Mouse (Mus musculus) MEL (cell line): ENCODE measurements at regions not wholly inside any gene's neighbourhood (a gene's known extent, or its start where the extent isn't known, plus 50 kb on each side); places are given as distances from the start of the nearest gene placed in this dataset.

ENCODE experiments used
- DNase-seq: peaks from one replicate; pipeline ENCODE4 v3.0.0; 2011; ENCODE audit warnings: low read depth, low spot score
- H3K27ac ChIP-seq: 2 replicates; pipeline ENCODE4 v1.5.1; 2012; ENCODE audit warnings: low read depth, mild to moderate bottlenecking, control low read depth, low read length, moderate library complexity; ENCODE audit not compliant: control insufficient read depth
- H3K27me3 ChIP-seq, 2 experiments: fragments of 150-350 bp in 1 of 2; sonication (generic) in 1 of 2; 2 replicates each; pipeline ENCODE4 v1.6.1; 2012; ENCODE audit warnings: low read length in 2 of 2, mild to moderate bottlenecking in 2 of 2, improper control_type of control experiment in 1 of 2, moderate library complexity in 1 of 2; ENCODE audit not compliant: insufficient read depth in 2 of 2, control insufficient read depth in 1 of 2
- H3K36me3 ChIP-seq, 2 experiments: 2 replicates each; pipeline ENCODE4 v1.6.1; 2012 to 2014; ENCODE audit warnings: low read length in 2 of 2, improper control_type of control experiment in 1 of 2, inconsistent platforms in 1 of 2, mild to moderate bottlenecking in 1 of 2; ENCODE audit not compliant: insufficient read depth in 2 of 2, control insufficient read depth in 1 of 2
- H3K4me1 ChIP-seq, 2 experiments: fragments of 150-350 bp in 1 of 2; sonication (generic) in 1 of 2; 2 replicates each; pipeline ENCODE4 v1.6.1; 2012; ENCODE audit warnings: low read length in 2 of 2, improper control_type of control experiment in 1 of 2, mild to moderate bottlenecking in 1 of 2; ENCODE audit not compliant: insufficient read depth in 2 of 2, control insufficient read depth in 1 of 2
- H3K4me3 ChIP-seq, 2 experiments: fragments of 150-350 bp in 1 of 2; sonication (generic) in 1 of 2; 2 replicates each; pipeline ENCODE4 v1.5.1; 2012; ENCODE audit warnings: low read depth in 2 of 2, low read length in 2 of 2, mild to moderate bottlenecking in 2 of 2, moderate library complexity in 2 of 2, control low read depth in 1 of 2, improper control_type of control experiment in 1 of 2; ENCODE audit not compliant: control insufficient read depth in 1 of 2, insufficient read depth in 1 of 2
- H3K79me2 ChIP-seq: 2 replicates; pipeline ENCODE4 v1.6.1; 2012; ENCODE audit warnings: mild to moderate bottlenecking, low read length, moderate library complexity; ENCODE audit not compliant: control insufficient read depth, poor library complexity, insufficient read depth
- H3K9ac ChIP-seq: 2 replicates; pipeline ENCODE4 v1.6.1; 2012; ENCODE audit warnings: low read depth, mild to moderate bottlenecking, control low read depth, low read length, moderate library complexity; ENCODE audit not compliant: control insufficient read depth, poor library complexity, severe bottlenecking
- H3K9me3 ChIP-seq: fragments of 150-350 bp; sonication (generic); replicated peaks from 2 replicates; pipeline ENCODE4 v1.6.1; 2012; ENCODE audit warnings: mild to moderate bottlenecking, low read length, improper control_type of control experiment, moderate library complexity; ENCODE audit not compliant: insufficient read depth
- CHD1 ChIP-seq: IDR thresholded peaks from 2 replicates; pipeline ENCODE4 v1.6.1; 2012; ENCODE audit warnings: low read depth, mild to moderate bottlenecking, inconsistent platforms, low read length, improper control_type of control experiment
- CHD2 ChIP-seq: IDR thresholded peaks from 2 replicates; pipeline ENCODE4 v1.6.1; 2011; ENCODE audit warnings: low read length, improper control_type of control experiment
- EP300 ChIP-seq, 2 experiments: IDR thresholded peaks; 2 replicates each; pipeline ENCODE4 v1.6.1; 2011; ENCODE audit warnings: improper control_type of control experiment in 2 of 2, low read length in 2 of 2, low read depth in 1 of 2, mild to moderate bottlenecking in 1 of 2
- MAFK ChIP-seq: IDR thresholded peaks from 2 replicates; pipeline ENCODE4 v1.6.1; 2011; ENCODE audit warnings: low read depth, mild to moderate bottlenecking, low read length, improper control_type of control experiment, borderline replicate concordance
- MAZ ChIP-seq: IDR thresholded peaks from 2 replicates; pipeline ENCODE4 v1.6.1; 2012; ENCODE audit warnings: low read depth, mild to moderate bottlenecking, inconsistent platforms, low read length, improper control_type of control experiment
- MYC ChIP-seq: IDR thresholded peaks from 2 replicates; pipeline ENCODE4 v1.6.1; 2011; ENCODE audit warnings: low read depth, mild to moderate bottlenecking, low read length, improper control_type of control experiment, moderate library complexity
- NELFE ChIP-seq: IDR thresholded peaks from 2 replicates; pipeline ENCODE4 v1.6.1; 2011; ENCODE audit warnings: low read depth, low read length, improper control_type of control experiment
- NRF1 ChIP-seq: IDR thresholded peaks from 2 replicates; pipeline ENCODE4 v1.6.1; 2014; ENCODE audit warnings: low read depth, mild to moderate bottlenecking, inconsistent platforms, low read length, improper control_type of control experiment, moderate library complexity; ENCODE audit not compliant: poor library complexity, insufficient read depth, severe bottlenecking
- POLR2A ChIP-seq, 2 experiments: IDR thresholded peaks; 2 replicates each; pipeline ENCODE4 v1.6.1; 2011 to 2012; ENCODE audit warnings: low read length in 2 of 2, mild to moderate bottlenecking in 2 of 2, control low read depth in 1 of 2, improper control_type of control experiment in 1 of 2, low read depth in 1 of 2, moderate library complexity in 1 of 2; ENCODE audit not compliant: control insufficient read depth in 1 of 2, insufficient read depth in 1 of 2, poor library complexity in 1 of 2
- POLR2AphosphoS2 ChIP-seq: IDR thresholded peaks from 2 replicates; pipeline ENCODE4 v1.6.1; 2011; ENCODE audit warnings: low read length, improper control_type of control experiment
- SMC3 ChIP-seq: IDR thresholded peaks from 2 replicates; pipeline ENCODE4 v1.6.1; 2011; ENCODE audit warnings: low read depth, low read length, improper control_type of control experiment
- TAL1 ChIP-seq: IDR thresholded peaks from 2 replicates; pipeline ENCODE4 v1.6.1; 2012; ENCODE audit warnings: mild to moderate bottlenecking, inconsistent platforms, low read length, moderate library complexity, mixed read lengths
- TCF12 ChIP-seq: IDR thresholded peaks from 2 replicates; pipeline ENCODE4 v1.6.1; 2014; ENCODE audit warnings: low read depth, mild to moderate bottlenecking, inconsistent platforms, low read length, improper control_type of control experiment, moderate library complexity
- UBTF ChIP-seq: IDR thresholded peaks from 2 replicates; pipeline ENCODE4 v1.6.1; 2012; ENCODE audit warnings: low read depth, mild to moderate bottlenecking, inconsistent platforms, low read length, improper control_type of control experiment, moderate library complexity, borderline replicate concordance; ENCODE audit not compliant: insufficient read depth
- ZKSCAN1 ChIP-seq: IDR thresholded peaks from 2 replicates; pipeline ENCODE4 v1.6.1; 2012; ENCODE audit warnings: low read depth, mild to moderate bottlenecking, inconsistent platforms, low read length, improper control_type of control experiment, moderate library complexity
- ZNF384 ChIP-seq: IDR thresholded peaks from 2 replicates; pipeline ENCODE4 v1.6.1; 2012; ENCODE audit warnings: low read depth, mild to moderate bottlenecking, inconsistent platforms, low read length, improper control_type of control experiment

DNA sequence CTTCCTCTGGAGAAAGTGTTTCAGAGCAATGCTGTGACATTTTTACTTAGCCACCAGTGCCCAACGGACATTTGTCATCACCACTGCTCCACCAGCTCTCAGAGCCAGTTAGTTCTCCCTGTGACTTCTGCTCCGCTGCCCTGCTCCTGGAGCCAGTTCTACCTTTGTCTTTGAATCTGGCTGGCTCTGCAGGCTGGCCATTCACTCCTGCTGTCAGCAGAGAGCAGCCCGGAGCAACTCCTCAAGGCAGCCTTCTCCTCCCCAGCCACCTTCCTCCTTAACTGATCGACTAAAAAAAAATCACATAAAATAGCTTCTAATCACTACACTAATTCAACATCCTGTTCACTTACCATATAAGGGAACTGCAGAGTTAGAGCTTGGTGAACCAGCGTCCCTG, 79.2 kb upstream of the Myocd start:
- no peaks in the 10 kb centered on the region for H3K36me3 ChIP-seq
- H3K9ac ChIP-seq = no peak overlapping the region
- no peak for TF ChIP-seq POLR2A (IDR thresholded peaks at IDR 0.05; ENCODE audit: control insufficient read depth in 1 of 2, insufficient read depth in 1 of 2, low read depth in 1 of 2, low read length in 2 of 2, poor library complexity in 1 of 2)
- TF ChIP-seq, all 39 proteins: peak for 0
- DNase-seq = no peak
- no peak overlapping the region for H3K27ac ChIP-seq
- no peak overlapping the region for H3K4me3 ChIP-seq
- H3K27me3 ChIP-seq = no peaks in the 10 kb centered on the region
- H3K9me3 ChIP-seq = no peaks in the 10 kb centered on the region
- H3K79me2 ChIP-seq = no peaks in the 10 kb centered on the region
- no peaks in the 10 kb centered on the region for H3K4me1 ChIP-seq

DNA sequence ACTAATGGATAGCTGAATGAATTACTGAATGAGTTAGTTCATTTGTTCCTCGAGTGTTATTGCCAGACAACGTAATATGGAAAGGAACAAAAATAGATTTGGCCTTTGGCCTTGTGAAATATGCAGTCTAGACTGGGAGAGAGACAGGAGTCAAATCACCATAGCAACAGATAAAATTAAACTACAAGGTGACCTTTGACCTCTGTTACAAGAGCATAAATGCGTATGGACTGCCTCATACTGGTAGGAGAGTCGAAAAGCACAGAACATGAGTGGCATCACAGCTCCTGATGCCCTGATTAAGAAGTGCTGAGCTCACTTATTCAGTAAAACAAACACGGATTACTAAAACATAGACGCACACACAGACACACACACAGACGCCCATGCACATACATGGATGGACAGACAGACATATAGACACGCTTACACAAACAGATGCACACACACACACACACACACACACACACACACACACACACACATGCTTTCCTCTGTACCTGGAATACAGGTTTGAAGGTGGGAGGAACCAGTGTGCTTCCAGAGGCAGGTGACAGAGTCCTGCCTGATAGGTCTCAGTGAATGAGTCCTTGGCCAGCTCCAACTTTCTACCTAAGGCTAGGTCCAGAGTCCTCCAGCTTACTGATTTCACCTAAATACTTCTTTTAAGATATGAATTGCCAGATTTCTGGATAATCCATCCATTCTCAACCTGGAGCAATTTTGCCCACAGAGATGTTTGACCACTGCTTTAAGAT, 72.1 kb upstream of the Myocd start:
- TF ChIP-seq EP300 (IDR thresholded peaks at IDR 0.05; ENCODE audit: low read depth in 1 of 2, low read length in 2 of 2) (no peak), ZKSCAN1 (no peak), TCF12 (no peak)
- no peak overlapping the region for H3K27ac ChIP-seq
- H3K4me3 ChIP-seq = no peak overlapping the region
- H3K4me1 ChIP-seq = no peaks in the 10 kb centered on the region
- no peaks in the 10 kb centered on the region for H3K27me3 ChIP-seq
- H3K9ac ChIP-seq = no peak overlapping the region
- no peaks in the 10 kb centered on the region for H3K9me3 ChIP-seq
- DNase-seq = no peak
- no peaks in the 10 kb centered on the region for H3K79me2 ChIP-seq
- H3K36me3 ChIP-seq = no peaks in the 10 kb centered on the region

DNA sequence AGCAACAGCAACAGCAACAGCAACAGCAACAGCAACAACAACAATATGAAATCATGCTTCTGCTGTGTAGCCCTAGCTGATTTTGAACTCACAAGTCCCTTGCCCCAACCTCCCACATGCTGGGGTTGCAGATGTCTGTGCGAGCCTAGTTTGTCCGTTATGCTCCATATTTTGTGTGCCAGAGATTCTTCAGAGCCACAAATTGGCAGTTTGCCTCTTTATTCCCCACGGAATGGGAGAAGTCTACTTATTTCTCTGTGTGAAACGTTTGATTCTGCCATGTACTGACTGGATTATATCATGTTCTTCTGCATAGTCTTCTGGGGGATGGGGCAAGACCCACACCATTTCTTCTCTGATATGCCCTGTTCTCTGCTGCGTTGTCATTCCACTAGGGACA, 64.5 kb upstream of the Myocd start:
- Histone ChIP-seq H3K4me3 (no peak overlapping the region), H3K36me3 (no peaks in the 10 kb centered on the region), H3K79me2 (no peaks in the 10 kb centered on the region), H3K27ac (no peak overlapping the region), H3K9ac (no peak overlapping the region), H3K4me1 (no peaks in the 10 kb centered on the region), H3K27me3 (no peaks in the 10 kb centered on the region), H3K9me3 (no peaks in the 10 kb centered on the region)
- no peak for TF ChIP-seq TAL1
- no peak for TF ChIP-seq NRF1
- TF ChIP-seq MYC = no peak
- no peak for TF ChIP-seq POLR2A (IDR thresholded peaks at IDR 0.05; ENCODE audit: control insufficient read depth in 1 of 2, insufficient read depth in 1 of 2, low read depth in 1 of 2, low read length in 2 of 2, poor library complexity in 1 of 2)
- TF ChIP-seq MAFK = no peak
- no peak for TF ChIP-seq SMC3
- TF ChIP-seq EP300 (IDR thresholded peaks at IDR 0.05; ENCODE audit: low read depth in 1 of 2, low read length in 2 of 2) = no peak
- TF ChIP-seq UBTF = no peak
- no peak for TF ChIP-seq POLR2AphosphoS2
- no peak for TF ChIP-seq MAZ
- no peak for TF ChIP-seq TCF12
- no peak for TF ChIP-seq CHD2
- no peak for TF ChIP-seq CHD1
- no peak for TF ChIP-seq ZNF384
- TF ChIP-seq NELFE = no peak
- no peak for DNase-seq
